Mouse (Mus musculus) liver, embryonic 14.5 days (tissue): Measurements from ENCODE around the gene Gipc1.

Experiments used
- CTCF ChIP-seq: IDR thresholded peaks from 2 replicates; pipeline ENCODE4 v1.5.1; 2016; ENCODE audit warnings: antibody characterized with exemption, low read depth, control low read depth
- EP300 ChIP-seq: IDR thresholded peaks from 2 replicates; pipeline ENCODE4 v1.6.1; 2016; ENCODE audit warnings: antibody characterized with exemption, low read depth

- peak; percentile 99 for TF ChIP-seq CTCF
- peak; percentile 73 for TF ChIP-seq EP300
Observed at GRCm38 (mm10) chr8:83622389-83622989, 30.0 kb upstream of the Gipc1 start.
